Mouse (Mus musculus) heart, embryonic 11.5 days (tissue): ENCODE data around the gene Mroh2a. TPM values are rescaled to one million over a fixed set of nuclear protein-coding genes. Genes with fewer than 3 reads are reported as not detected.

Experiments used
- ATAC-seq: fragments of 200-750 bp; cut with Nextera tagmentation; replicated peaks from 2 replicates; pipeline ENCODE4 v1.8.0; 2017; ENCODE audit warnings: moderate library complexity; ENCODE audit not compliant: insufficient number of reproducible peaks, low FRiP score, low TSS enrichment
- H3K27ac ChIP-seq: fragments of 300-500 bp; sonication (generic); 2 replicates; pipeline ENCODE4 v1.5.1; 2014; ENCODE audit warnings: mild to moderate bottlenecking, low read depth, low read length
- H3K27me3 ChIP-seq: fragments of 300-500 bp; sonication (generic); 2 replicates; pipeline ENCODE4 v1.6.1; 2014; ENCODE audit warnings: mild to moderate bottlenecking, low read length, mixed read lengths; ENCODE audit not compliant: control insufficient read depth, insufficient read depth
- H3K36me3 ChIP-seq: fragments of 300-500 bp; sonication (generic); 2 replicates; pipeline ENCODE4 v1.6.1; 2014; ENCODE audit warnings: mild to moderate bottlenecking, low read length, moderate library complexity, mixed read lengths; ENCODE audit not compliant: control insufficient read depth, insufficient read depth
- H3K4me1 ChIP-seq: fragments of 300-500 bp; sonication (generic); 2 replicates; pipeline ENCODE4 v1.6.1; 2014; ENCODE audit warnings: low read length; ENCODE audit not compliant: control insufficient read depth, insufficient read depth
- H3K4me2 ChIP-seq: fragments of 300-500 bp; sonication (generic); 2 replicates; pipeline ENCODE4 v1.6.1; 2014; ENCODE audit warnings: mild to moderate bottlenecking, moderate library complexity
- H3K4me3 ChIP-seq: fragments of 300-500 bp; sonication (generic); 2 replicates; pipeline ENCODE4 v1.5.1; 2014; ENCODE audit warnings: low read depth, low read length
- H3K9ac ChIP-seq: fragments of 300-500 bp; sonication (generic); 2 replicates; pipeline ENCODE4 v1.6.1; 2014; ENCODE audit warnings: mild to moderate bottlenecking, low read depth, low read length, moderate library complexity
- H3K9me3 ChIP-seq: fragments of 300-500 bp; sonication (generic); replicated peaks from 2 replicates; pipeline ENCODE4 v1.6.1; 2016; ENCODE audit warnings: low read length; ENCODE audit not compliant: control insufficient read depth
- WGBS: fragments of 180-500 bp; shearing (Covaris S2); extraction: QIAGEN DNeasy Blood & Tissue Kit; methylation state at CpG from one replicate; pipeline ENCODE4 v1.1.7; 2014; ENCODE audit not compliant: insufficient replicate concordance; 5-methylcytosine and 5-hydroxymethylcytosine counted together
- polyA plus RNA-seq: library from polyadenylated mRNA; unstranded; fragments of >200 nt; fragmentation: Nextera tagmentation; extraction: Ambion mirVana; gene quantifications from 2 replicates; pipeline ENCODE4 v1.2.1, GENCODE M21; 2014

Mroh2a gene
- polyA plus RNA-seq, 1 experiment from 2014 or later: 1.1 TPM

GRCm38 (mm10) chr1:88205294-88205922 is 21.4 kb upstream of the Mroh2a start, which contains the start of gene Dnajb3:
TSS of gene Dnajb3 (minus strand) at chr1:88205782.
- ATAC-seq: peak; percentile 97
- H3K9ac ChIP-seq: peak within 1 kb of the TSS; percentile 85
- H3K27ac ChIP-seq: peak within 1 kb of the TSS; percentile 70
- WGBS: 5% methylated on average over 62 of the region's 62 CpGs
- no peaks in the 10 kb centered on the region for H3K9me3 ChIP-seq
- peak within 1 kb of the TSS; percentile 76 for H3K4me2 ChIP-seq
- H3K4me3 ChIP-seq: peak within 1 kb of the TSS; percentile 56
- H3K27me3 ChIP-seq: no peaks in the 10 kb centered on the region
- H3K36me3 ChIP-seq: no peaks in the 10 kb centered on the region
- no peaks in the 10 kb centered on the region for H3K4me1 ChIP-seq

DNA sequence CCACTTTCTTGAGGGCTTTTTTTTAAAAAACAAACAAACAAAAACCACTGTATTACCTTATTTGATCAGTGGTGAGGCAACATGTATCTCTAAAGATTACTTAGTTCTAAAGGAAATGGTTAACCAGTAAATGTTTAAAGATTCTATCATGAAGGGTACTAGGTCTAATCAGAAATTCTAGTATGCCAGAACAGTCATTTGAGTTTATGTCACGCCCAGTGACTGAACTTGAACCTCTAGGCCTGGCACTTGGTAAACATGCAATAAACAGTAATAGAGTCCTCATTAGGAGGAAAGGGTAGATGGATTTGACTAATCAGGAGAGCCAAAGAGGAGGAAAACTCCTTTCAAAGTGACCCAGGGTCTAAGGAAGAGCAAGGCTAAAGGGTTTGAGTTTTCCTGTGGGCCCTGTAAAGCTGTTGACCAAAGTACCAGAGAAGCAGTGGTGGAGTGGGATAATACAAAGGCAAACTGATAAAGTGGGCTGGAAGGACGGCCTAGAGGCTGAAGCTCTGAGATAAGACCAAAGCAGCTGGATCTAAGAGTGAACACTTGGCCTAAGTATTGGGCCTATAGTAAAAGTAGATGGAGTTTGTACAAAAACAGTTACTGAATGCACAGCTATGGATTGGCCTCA is 19.8 kb upstream of the Mroh2a start:
- H3K9me3 ChIP-seq: peaks cover 8% of the 10 kb centered on the region
- H3K27ac ChIP-seq: peak overlapping the region; percentile 70
- H3K27me3 ChIP-seq: no peaks in the 10 kb centered on the region
- no peak overlapping the region for H3K4me2 ChIP-seq
- WGBS: 41% methylated on average over 2 of the region's 2 CpGs
- no peak overlapping the region for H3K9ac ChIP-seq
- H3K4me1 ChIP-seq: no peaks in the 10 kb centered on the region
- peak; percentile 74 for ATAC-seq
- H3K36me3 ChIP-seq: peaks cover 1% of the 10 kb centered on the region; the same call in 1 of the 2 replicates
- H3K4me3 ChIP-seq: no peak overlapping the region

- H3K27me3 ChIP-seq: no peaks in the 10 kb centered on the region
- no peak for ATAC-seq
- H3K9ac ChIP-seq: no peak within 1 kb of the TSS
- peaks cover 2% of the 10 kb centered on the region; the same call in 1 of the 2 replicates for H3K36me3 ChIP-seq
- peaks cover 52% of the 10 kb centered on the region for H3K9me3 ChIP-seq
- no peak within 1 kb of the TSS for H3K27ac ChIP-seq
- no peaks in the 10 kb centered on the region for H3K4me1 ChIP-seq
- no peak within 1 kb of the TSS for H3K4me3 ChIP-seq
- WGBS: 62% methylated on average over 8 of the region's 8 CpGs
- no peak within 1 kb of the TSS for H3K4me2 ChIP-seq
Measured at GRCm38 (mm10) chr1:88211812-88212211, 15.0 kb upstream of the Mroh2a start, which contains the start of gene Ugt1a1. TSS of gene Ugt1a1 (plus strand) at chr1:88211959.

GRCm38 (mm10) chr1:88212341-88213045 is 14.3 kb upstream of the Mroh2a start:
- peak; percentile 11 for ATAC-seq
- WGBS: 60% methylated on average over 8 of the region's 8 CpGs
- Histone ChIP-seq H3K27ac (no peak overlapping the region), H3K36me3 (peaks cover 2% of the 10 kb centered on the region; the same call in 1 of the 2 replicates), H3K4me1 (no peaks in the 10 kb centered on the region), H3K9ac (no peak overlapping the region), H3K9me3 (peaks cover 58% of the 10 kb centered on the region), H3K27me3 (no peaks in the 10 kb centered on the region), H3K4me3 (no peak overlapping the region), H3K4me2 (no peak overlapping the region)

DNA sequence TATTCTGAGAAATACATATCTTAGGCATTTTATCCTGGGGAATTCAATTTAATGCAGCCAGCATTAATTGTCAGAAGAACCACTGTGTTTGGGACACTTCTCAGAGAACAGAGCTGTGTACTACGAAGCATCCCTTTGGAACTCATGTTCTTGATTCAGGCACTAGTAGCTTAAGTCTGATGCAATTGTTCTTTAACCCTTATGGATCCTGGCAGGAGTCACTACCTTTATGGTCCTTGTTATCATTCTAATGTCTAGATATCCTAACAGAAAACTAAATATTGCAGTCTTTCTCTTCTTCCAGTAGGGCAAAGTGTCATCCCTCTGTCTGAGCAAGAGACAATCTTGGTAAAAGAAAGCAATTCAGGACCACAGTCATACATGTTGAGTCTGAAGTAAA is 13.7 kb upstream of the Mroh2a start:
- Histone ChIP-seq H3K4me2 (no peak overlapping the region), H3K27ac (no peak overlapping the region), H3K9ac (no peak overlapping the region), H3K27me3 (no peaks in the 10 kb centered on the region), H3K4me3 (no peak overlapping the region), H3K36me3 (peaks cover 2% of the 10 kb centered on the region; the same call in 1 of the 2 replicates), H3K9me3 (peaks cover 60% of the 10 kb centered on the region), H3K4me1 (no peaks in the 10 kb centered on the region)
- no peak for ATAC-seq
- WGBS: 66% methylated on average over 1 of the region's 1 CpGs

- peaks cover 60% of the 10 kb centered on the region for H3K9me3 ChIP-seq
- no peak overlapping the region for H3K27ac ChIP-seq
- ATAC-seq: 0 out of 2 replicates have a peak, but pooled peaks have one; percentile 3
- H3K4me1 ChIP-seq: no peaks in the 10 kb centered on the region
- no peaks in the 10 kb centered on the region for H3K27me3 ChIP-seq
- H3K4me3 ChIP-seq: no peak overlapping the region
- no peak overlapping the region for H3K4me2 ChIP-seq
- peaks cover 2% of the 10 kb centered on the region; the same call in 1 of the 2 replicates for H3K36me3 ChIP-seq
- H3K9ac ChIP-seq: no peak overlapping the region
- 67% methylated on average over 2 of the region's 2 CpGs for WGBS
Measured at GRCm38 (mm10) chr1:88213766-88214461, 12.9 kb upstream of the Mroh2a start.

DNA sequence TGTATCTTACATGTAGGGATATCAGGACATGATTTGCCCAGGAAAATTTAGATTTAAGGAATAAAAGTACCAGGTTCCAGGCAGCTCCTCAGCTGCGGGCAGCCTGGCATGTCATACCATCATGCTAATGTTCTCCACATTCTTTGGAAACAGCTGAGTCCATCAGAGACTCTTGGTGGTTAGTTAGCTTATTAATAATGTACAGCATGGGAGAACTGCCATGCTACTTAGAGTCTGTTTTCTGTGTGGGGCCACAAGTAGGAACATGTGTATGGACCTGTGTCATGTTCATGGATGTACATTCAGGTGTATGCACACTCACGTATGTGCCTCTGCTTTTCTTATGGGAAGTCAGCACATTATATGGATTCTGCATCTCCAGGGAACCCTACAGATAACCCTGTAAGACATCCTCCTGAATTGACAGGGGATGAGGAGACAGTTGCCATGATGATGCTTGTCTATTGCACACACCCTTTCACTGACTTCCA is 12.3 kb upstream of the Mroh2a start:
- WGBS: 71% methylated on average over 2 of the region's 2 CpGs

More for the DNA sequence above, 12.3 kb upstream of the Mroh2a start:
- no peak overlapping the region for H3K4me2 ChIP-seq
- no peak overlapping the region for H3K4me3 ChIP-seq
- no peaks in the 10 kb centered on the region for H3K4me1 ChIP-seq
- peaks cover 2% of the 10 kb centered on the region; the same call in 1 of the 2 replicates for H3K36me3 ChIP-seq
- H3K27ac ChIP-seq: no peak overlapping the region
- H3K27me3 ChIP-seq: no peaks in the 10 kb centered on the region
- no peak; the same call in 1 of the 2 replicates for ATAC-seq
- peaks cover 60% of the 10 kb centered on the region for H3K9me3 ChIP-seq
- H3K9ac ChIP-seq: no peak overlapping the region
